Mouse (Mus musculus): ENCODE results near the gene Srsf3.
"Not testable (repeated sequence)": the region's sequence is repeated elsewhere in the genome, so short reads cannot be mapped to it uniquely, and the experiment has no call there.

Srsf3 gene

GRCm38 (mm10) chr17:29019391-29019790 is 13.0 kb upstream of the Srsf3 start:
- no peak for DNase-seq

DNA sequence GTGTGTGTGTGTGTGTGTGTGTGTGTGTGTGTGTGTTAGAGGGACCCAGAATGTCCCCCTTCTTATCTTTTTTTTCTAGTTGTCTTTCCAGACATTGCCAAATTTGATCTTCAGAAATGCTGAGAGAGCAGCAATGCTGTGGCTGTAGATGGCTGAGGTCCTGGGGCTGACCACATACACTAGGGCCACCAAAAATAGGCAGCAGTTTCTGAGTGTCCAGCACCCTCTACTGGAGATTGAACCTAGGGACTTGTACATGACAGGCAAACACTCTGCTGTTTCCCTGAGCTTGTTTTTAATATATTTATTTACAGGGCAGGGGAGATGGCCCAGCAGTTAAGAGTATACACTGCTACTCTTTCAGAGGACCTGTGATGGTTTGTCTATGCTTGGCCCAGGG is 12.0 kb upstream of the Srsf3 start:
- no peak for DNase-seq

DNA sequence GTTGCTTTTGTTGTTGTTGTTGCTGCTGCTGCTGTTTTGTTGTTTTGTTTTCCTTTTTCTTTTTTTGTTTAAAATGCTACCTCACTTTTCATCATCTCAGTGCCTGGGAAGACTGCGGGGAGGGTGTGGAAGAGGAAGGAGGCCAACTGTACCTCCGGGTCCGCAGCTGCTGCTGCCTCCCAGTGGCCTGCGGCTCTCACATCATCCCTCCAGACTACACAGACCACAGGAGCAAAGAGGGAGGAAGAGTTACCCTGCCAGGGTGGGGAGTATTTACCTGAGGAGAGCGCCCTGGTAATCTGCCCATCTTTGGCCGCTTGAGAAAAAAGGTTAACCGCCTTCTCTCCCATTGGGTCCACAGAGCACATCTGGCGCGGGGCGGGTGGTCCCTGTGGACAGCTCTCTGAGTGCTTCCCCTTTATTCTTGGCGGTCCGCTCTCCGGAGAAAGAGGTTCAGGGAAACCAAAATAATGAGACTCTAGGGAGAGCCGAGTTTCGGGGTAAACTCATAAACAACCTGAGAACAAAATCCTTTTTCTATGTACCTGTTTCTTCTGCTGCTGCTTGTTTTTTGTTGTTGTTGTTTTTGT is 10.1 kb upstream of the Srsf3 start:
- DNase-seq, result no peak

GRCm38 (mm10) chr17:29023346-29023745 is 9.1 kb upstream of the Srsf3 start:
- no peak for DNase-seq

- no peak for DNase-seq
Measured at GRCm38 (mm10) chr17:29024047-29024892, 8.2 kb upstream of the Srsf3 start.

DNA sequence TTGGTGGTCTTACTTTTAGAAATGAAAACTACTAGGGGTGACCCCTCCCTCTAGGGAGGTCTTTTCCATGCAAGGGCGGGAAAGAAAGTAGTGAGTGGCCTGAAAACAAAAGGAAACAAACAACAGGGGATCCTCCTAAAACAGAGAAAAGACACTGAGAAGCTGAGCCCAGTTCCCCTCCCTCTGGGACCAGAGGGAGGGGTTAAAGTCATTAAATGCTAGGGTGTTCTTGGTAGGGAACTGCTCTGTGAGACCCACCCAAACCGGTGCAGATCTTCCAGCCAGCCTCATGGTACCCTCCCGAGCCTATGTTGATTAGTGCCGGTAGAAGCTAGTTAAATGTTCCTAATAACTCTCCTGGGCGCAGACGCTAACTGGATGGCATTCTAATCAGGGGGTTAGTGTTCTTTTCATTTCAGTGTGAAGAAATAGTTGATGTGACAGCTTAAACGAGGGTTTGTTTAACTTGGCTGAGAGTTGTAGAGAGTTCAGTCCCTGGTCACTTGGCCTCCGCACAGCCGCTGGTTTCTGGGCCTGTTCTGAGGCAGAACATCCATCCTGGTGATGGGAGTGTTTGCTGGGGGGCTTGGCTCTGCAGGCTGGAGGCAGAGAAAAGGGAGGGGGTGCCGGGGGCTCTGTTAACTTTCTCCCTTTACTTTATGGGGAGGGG is 7.4 kb upstream of the Srsf3 start:
- no peak for DNase-seq

DNA sequence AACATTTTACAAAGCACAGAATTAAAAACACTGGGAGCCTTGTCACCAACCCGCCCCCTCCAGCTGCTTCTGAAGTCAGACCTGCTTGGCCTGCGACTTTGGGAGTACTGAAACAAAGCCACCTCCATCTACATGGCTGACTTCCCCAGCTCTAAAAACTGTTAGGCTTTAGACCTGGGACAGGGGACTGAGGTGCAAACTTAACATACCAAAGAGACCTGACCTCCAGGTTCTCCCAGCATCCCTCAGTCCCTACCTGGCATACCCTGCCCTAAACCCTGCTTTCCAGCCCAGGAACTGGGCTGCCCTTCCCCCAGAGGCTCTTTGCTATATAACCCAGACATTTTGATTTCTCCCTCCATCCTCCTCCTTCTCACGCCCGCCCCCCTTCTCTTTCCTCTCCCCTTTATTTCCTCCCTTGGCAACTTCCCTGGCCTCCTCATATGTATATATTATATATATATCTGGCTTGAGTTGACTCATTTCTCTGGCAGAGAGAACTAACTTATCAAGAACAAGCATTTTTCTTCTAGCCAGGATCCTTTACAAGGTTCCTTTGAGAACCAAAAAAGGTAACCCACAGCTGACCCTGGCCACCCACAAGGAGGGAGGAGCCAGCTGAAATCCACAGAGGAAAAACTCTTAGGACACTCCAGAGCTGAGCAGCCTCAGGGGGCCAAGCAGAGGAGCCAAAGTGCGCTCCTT is 5.6 kb upstream of the Srsf3 start:
- no peak for DNase-seq

DNA sequence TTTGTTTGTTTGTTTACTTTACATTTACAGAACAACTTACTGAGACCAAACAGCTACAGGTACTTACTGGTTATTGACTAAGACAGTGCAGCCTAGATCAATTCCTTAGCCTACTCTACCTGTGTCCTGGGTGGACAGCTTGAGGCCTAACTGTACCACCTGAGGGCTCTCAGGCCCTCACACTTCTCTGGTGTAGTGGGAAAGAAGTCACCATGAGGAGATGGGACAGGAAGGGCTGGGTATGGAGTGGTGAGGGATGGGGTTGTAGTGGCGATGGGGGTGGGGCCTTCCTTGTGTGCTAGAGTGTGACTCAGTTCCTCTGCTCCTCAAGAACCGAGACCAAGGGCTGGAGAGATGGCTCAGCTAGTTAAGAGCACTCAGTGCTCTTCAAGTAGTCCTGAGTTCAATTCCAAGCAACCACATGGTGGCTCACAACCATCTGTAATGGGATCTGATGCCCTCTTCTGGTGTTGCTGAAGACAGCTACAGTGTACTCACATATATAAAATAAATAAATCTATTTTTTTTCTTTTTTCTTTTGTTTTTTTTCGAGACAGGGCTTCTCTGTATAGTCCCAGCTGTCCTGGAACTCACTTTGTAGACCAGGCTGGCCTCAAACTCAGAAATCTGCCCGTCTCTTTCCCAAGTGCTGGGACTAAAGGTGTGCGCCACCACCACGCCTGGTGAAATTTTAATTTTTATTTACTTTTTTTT is 1.9 kb upstream of the Srsf3 start:
- DNase-seq, result no peak

GRCm38 (mm10) chr17:29031085-29031711 is 1.2 kb upstream of the Srsf3 start:
- not testable (repeated sequence) for DNase-seq

- DNase-seq, result peak; percentile 58
Measured at GRCm38 (mm10) chr17:29031771-29032273, 606 bp upstream of the Srsf3 start.

DNA sequence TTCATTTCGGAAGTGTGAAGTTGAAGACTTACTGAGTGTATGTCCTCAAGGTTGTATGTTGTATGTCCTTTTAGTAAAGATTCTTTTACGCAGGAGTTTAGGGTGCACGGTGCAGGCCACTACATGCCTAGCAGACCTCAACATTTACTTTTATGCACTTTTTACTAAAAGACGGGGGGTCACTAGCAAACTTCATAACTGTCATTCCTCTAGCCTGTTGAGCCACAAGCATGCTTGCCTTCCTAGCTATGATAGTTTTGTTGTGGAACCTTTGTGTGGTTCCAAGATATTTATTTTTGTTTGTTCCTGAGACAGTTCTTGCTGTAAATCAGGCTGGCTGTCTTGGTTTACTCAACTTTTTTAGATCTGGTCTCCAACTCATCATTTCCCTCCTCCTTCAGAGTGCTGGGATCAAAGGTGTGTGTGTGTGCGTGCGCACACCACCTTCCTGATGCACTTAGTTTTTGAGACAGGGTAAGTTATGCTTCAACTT is 1.2 kb downstream of the Srsf3 start:
- DNase-seq, result no peak

GRCm38 (mm10) chr17:29034264-29034663 is 1.8 kb downstream of the Srsf3 start:
- DNase-seq, result no peak

DNA sequence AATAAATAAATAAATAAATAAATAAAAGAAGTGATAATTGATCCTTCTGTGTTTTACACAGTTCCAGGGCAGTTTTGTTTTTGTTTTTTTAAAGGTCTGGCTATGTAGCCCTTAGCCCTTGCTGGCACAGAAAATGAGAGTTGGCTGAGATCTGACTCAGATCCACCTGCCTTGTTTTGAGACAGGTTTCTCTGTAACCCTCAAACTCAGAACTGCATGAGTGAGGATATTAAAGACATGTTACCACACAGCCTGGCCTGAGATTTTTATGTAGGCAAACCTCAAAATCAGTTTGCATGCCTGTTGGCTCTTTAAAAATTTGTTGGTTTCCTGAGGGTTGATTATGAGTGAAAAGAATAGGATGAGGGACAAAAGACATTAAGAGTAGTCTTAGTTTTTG is 3.1 kb downstream of the Srsf3 start:
- DNase-seq, result no peak

GRCm38 (mm10) chr17:29039351-29039750 is 6.9 kb downstream of the Srsf3 start:
- no peak for DNase-seq

DNA sequence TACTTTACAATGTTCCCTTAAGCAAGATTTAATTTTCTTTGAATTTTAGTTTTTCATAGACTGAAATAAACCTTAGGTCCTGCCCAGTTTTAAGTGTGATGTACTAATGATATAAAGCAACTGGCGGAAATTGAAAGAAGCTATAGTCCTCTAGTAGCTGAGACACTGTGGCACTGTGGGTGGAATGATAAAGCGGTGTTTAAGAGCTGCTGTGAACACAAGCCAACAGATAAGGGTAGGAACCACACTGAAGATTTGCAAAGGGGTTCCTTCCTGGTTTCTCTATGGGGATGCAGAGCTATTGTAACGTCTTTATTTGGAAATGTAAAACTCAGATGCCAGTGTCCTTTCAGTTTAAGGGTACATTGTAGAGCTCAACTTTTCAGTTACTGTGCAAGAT is 9.2 kb downstream of the Srsf3 start:
- not testable (repeated sequence) for DNase-seq

- no peak for DNase-seq
Measured at GRCm38 (mm10) chr17:29042569-29042968, 10.1 kb downstream of the Srsf3 start.

DNA sequence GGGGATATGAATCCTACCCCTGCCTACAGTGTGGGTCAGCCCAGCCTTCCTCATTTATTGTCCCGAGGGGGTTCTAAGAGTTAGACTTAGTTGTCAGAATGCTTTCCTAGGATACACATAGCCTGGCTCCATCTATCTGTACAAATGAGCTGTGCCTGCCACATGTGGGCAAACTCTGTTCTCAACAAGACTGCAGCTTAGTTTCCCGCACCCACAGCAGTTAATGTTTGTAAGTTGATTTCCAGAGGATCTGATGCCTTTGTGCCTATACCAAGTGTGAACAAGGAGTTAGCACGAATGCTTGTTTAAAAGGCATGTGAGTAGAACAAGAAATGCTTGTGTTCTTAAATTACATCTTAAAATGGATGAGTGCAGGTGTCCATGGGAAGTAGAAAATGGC is 11.2 kb downstream of the Srsf3 start:
- no peak for DNase-seq

DNA sequence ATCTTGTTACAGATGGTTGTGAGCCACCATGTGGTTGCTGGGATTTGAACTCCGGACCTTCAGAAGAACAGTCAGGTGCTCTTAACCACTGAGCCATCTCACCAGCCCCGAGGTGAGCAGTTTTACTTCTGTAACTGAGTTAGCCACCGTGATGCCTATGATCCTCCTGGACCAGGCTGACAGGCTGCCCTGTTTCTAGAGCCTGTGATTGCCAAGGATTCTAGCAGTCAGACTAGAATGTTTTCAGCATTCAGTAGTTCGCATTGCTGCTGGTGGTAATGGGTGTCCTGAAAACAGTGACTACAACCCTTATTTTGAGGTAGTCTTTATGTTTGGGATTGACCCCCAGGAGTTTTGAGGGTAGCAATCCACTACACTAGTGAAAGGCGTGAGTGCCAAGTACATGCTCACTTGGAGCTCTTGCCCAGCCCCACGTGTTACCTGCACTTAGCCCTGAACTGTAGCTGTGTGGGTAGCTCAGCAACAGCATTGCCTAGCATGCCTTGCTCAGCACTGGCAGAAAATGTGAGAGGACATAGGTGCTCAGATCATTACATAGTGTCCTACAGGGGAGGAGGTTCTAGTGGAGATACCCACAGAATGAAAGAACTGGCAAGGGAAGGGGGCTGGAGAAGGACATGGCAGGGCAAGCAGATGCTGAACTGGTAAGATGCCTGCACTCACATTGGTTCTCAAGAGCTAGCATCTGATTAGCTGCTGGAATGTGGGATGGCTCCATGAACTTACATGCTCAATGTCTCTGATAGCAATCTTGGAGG is 11.9 kb downstream of the Srsf3 start:
- DNase-seq, result no peak

GRCm38 (mm10) chr17:29044925-29045319 is 12.5 kb downstream of the Srsf3 start:
- no peak for DNase-seq

DNA sequence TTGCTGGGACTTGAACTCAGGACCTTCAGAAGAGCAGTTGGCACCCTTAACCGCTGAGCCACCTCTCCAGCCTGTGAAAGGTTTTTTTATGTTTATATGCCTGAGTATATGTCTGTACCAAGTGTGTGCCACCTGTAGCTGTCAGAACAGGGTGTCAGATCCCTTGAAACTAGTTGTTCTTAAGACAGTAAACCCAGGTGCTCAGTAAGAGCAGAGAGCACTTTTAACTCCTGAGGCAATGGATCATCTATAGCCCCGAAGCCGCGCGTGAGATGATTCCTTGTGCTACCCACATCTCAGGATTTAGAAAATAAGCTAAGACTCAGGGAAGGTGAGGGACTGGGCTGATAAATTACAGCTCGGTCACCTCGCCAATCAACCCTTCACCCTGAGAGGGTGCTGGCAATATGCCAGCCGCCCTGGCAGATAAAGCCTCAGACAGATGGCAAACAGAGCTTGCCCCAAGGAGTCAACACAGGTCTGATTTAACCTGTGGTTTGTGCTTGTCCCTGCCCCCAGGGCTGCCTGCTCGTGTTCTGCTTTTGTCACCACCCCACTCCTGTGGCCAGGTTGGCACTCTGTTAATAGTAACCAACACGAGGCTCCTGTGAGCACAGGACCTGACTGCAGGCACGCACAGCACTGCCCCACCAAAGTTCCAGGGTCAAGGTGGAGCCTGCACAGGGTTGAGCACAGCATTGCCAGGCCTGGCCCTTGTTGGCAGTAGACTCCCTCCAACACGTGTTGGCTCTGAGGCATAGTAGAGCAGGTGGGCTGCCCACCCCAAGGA is 13.5 kb downstream of the Srsf3 start:
- peak; percentile 44 for DNase-seq
